Mouse (Mus musculus) kidney, adult 2 months (tissue): ENCODE measurements around the gene Nanos2. TPM values are rescaled to one million over a fixed set of nuclear protein-coding genes. Genes with fewer than 3 reads are reported as not detected.

Experiments used
- DNase-seq: peaks from one replicate; pipeline ENCODE4 v3.0.0; 2021
- H3K27ac ChIP-seq: fragments of 200-500 bp; 2 replicates; pipeline ENCODE4 v1.5.1; 2012; ENCODE audit warnings: low read depth, low read length, control low read depth, inconsistent platforms; ENCODE audit not compliant: insufficient read depth
- H3K27me3 ChIP-seq: fragments of 200-500 bp; replicated peaks from 2 replicates; pipeline ENCODE4 v1.6.1; 2012; ENCODE audit warnings: mild to moderate bottlenecking, moderate library complexity, low read length, inconsistent platforms; ENCODE audit not compliant: control insufficient read depth, insufficient read depth
- H3K36me3 ChIP-seq: fragments of 200-500 bp; 2 replicates; pipeline ENCODE4 v1.6.1; 2012; ENCODE audit warnings: mild to moderate bottlenecking, moderate library complexity, low read length, inconsistent platforms; ENCODE audit not compliant: control insufficient read depth, insufficient read depth
- H3K4me1 ChIP-seq: fragments of 200-500 bp; 2 replicates; pipeline ENCODE4 v1.6.1; 2011; ENCODE audit warnings: low read length; ENCODE audit not compliant: control insufficient read depth, insufficient read depth
- H3K4me3 ChIP-seq: fragments of 200-500 bp; 2 replicates; pipeline ENCODE4 v1.5.1; 2011; ENCODE audit warnings: mild to moderate bottlenecking, low read depth, low read length, control low read depth; ENCODE audit not compliant: insufficient read depth
- CTCF ChIP-seq: fragments of 200-500 bp; conservative IDR thresholded peaks from 2 replicates; pipeline ENCODE4 v1.5.1; 2011; ENCODE audit warnings: low read depth, mild to moderate bottlenecking, control low read depth, low read length, moderate library complexity, mixed read lengths; ENCODE audit not compliant: insufficient read depth, insufficient read length
- POLR2A ChIP-seq: fragments of 200-500 bp; IDR thresholded peaks from one replicate; pipeline ENCODE4 v1.6.1; 2011; ENCODE audit warnings: low read depth, low read length, control low read depth
- WGBS: fragments of 180-500 bp; shearing (Covaris S2); methylation state at CpG from one replicate; pipeline ENCODE4 v1.1.7; 2018; 5-methylcytosine and 5-hydroxymethylcytosine counted together
- polyA plus RNA-seq: library from polyadenylated mRNA; depleted of rRNA; stranded (reverse); fragments of >200 nt; gene quantifications from 2 replicates; pipeline ENCODE4 v1.2.3, GENCODE M21; 2012

Nanos2 gene
- polyA plus RNA-seq, 1 experiment, result not detected

- under 1% methylated on average over 37 of the region's 37 CpGs for WGBS
- TF ChIP-seq POLR2A (peak; percentile 23), CTCF (no peak)
- peak; percentile 100 for DNase-seq
- Histone ChIP-seq H3K27ac (peak within 1 kb of the TSS; percentile 61), H3K4me3 (peak within 1 kb of the TSS; percentile 64), H3K4me1 (peaks cover 3% of the 10 kb centered on the region; the same call in 1 of the 2 replicates), H3K27me3 (no peaks in the 10 kb centered on the region), H3K36me3 (no peaks in the 10 kb centered on the region)
Observed at GRCm38 (mm10) chr7:18990601-18991295, 3.5 kb downstream of the Nanos2 start, which contains the start of gene Mypop. Mypop (plus strand) TSS chr7:18991245.

DNA sequence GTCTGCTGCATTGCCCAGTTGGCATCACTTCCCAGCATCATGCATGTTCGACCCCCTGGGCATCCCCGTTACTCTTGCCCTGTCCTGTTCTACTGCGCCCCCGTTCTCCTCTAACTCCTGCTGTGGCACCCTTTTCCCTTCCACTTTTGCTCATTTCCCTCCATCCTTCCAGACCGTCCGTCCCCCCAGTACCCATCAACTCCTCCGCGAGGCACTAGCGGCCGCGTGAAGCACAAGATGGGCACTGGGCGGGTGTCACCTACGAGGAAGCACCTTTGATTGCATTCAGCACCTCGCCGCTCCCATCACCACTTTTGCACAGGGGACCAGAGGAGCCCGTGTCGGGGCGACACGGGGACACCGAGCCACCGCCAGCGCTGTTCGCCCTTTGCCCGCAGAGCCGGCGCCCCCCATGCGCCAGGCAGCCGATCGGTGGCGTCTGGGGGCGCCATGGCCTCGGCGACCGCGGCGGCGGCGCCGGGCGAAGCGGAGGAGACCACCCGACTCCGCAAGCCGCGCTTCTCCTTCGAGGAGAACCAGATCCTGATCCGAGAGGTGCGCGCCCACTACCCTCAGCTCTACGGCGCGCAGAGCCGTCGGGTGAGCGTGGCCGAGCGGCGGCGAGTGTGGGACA is 4.6 kb downstream of the Nanos2 start:
- DNase-seq, result no peak
- 1% methylated on average over 57 of the region's 59 CpGs for WGBS
- TF ChIP-seq CTCF, result no peak
- TF ChIP-seq POLR2A, result no peak
- Histone ChIP-seq H3K36me3 (no peaks in the 10 kb centered on the region), H3K27ac (no peak overlapping the region), H3K4me1 (peaks cover 3% of the 10 kb centered on the region; the same call in 1 of the 2 replicates), H3K4me3 (peak overlapping the region; percentile 64), H3K27me3 (no peaks in the 10 kb centered on the region)

- TF ChIP-seq POLR2A (no peak), CTCF (no peak)
- Histone ChIP-seq H3K27me3 (no peaks in the 10 kb centered on the region), H3K36me3 (no peaks in the 10 kb centered on the region), H3K4me1 (peaks cover 3% of the 10 kb centered on the region; the same call in 1 of the 2 replicates), H3K27ac (no peak overlapping the region), H3K4me3 (peak overlapping the region; percentile 64)
- no peak for DNase-seq
- 5% methylated on average over 31 of the region's 31 CpGs for WGBS
Observed at GRCm38 (mm10) chr7:18992294-18992675, 5.1 kb downstream of the Nanos2 start.

GRCm38 (mm10) chr7:18993036-18993435 is 5.8 kb downstream of the Nanos2 start:
- no peak overlapping the region for H3K4me3 ChIP-seq
- TF ChIP-seq POLR2A, result no peak
- TF ChIP-seq CTCF, result no peak
- H3K4me1 ChIP-seq, result peaks cover 3% of the 10 kb centered on the region; the same call in 1 of the 2 replicates
- no peak overlapping the region for H3K27ac ChIP-seq
- no peaks in the 10 kb centered on the region for H3K36me3 ChIP-seq
- DNase-seq, result no peak
- 88% methylated on average over 5 of the region's 5 CpGs for WGBS
- no peaks in the 10 kb centered on the region for H3K27me3 ChIP-seq

GRCm38 (mm10) chr7:18998835-18999234 is 11.6 kb downstream of the Nanos2 start:
- Histone ChIP-seq H3K4me1 (no peaks in the 10 kb centered on the region), H3K27ac (no peak overlapping the region), H3K27me3 (no peaks in the 10 kb centered on the region), H3K36me3 (no peaks in the 10 kb centered on the region), H3K4me3 (no peak overlapping the region)
- 44% methylated on average over 9 of the region's 9 CpGs for WGBS
- DNase-seq, result no peak
- TF ChIP-seq POLR2A (no peak), CTCF (peak; percentile 28; the same call in 1 of the 2 replicates)

DNA sequence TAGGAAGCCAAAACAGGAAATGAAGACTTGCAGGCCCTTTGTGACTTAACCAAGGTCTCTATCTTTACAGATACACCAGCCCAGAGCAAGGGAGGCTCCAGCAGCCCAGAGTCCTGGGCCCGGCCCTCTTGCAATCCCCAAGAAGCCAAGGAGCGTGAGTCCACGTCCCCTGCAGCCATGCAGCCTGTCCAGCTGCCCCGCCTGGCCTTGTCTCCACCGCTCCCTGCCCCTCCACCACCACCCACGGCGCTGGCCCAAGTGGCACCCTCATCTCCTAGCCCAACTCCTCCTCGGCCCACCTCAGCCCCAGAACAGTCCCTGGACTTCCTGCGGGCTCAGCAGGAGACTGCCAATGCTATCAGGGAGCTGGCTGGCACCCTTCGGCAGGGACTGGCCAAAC is 13.2 kb downstream of the Nanos2 start:
- no peak overlapping the region for H3K27ac ChIP-seq
- no peak for DNase-seq
- no peaks in the 10 kb centered on the region for H3K27me3 ChIP-seq
- no peaks in the 10 kb centered on the region for H3K36me3 ChIP-seq
- TF ChIP-seq POLR2A, result no peak
- no peak for TF ChIP-seq CTCF
- H3K4me1 ChIP-seq, result 0 out of 2 replicates have a peak, but pooled peaks cover 6% of the 10 kb centered on the region
- H3K4me3 ChIP-seq, result peak overlapping the region; percentile 41; the same call in 1 of the 2 replicates
- 37% methylated on average over 10 of the region's 10 CpGs for WGBS
